Mouse (Mus musculus) myocyte (in vitro differentiated cells): ENCODE data around the gene Polr2l.

Experiments
- POLR2A ChIP-seq: IDR thresholded peaks from one replicate; pipeline ENCODE4 v1.6.1; 2011; ENCODE audit warnings: low read depth, mild to moderate bottlenecking, control low read depth, moderate library complexity; ENCODE audit not compliant: insufficient read length
- TCF12 ChIP-seq: IDR thresholded peaks from one replicate; pipeline ENCODE4 v1.6.1; 2011; ENCODE audit warnings: mild to moderate bottlenecking, control low read depth; ENCODE audit not compliant: poor library complexity, insufficient read depth, severe bottlenecking
- USF1 ChIP-seq: IDR thresholded peaks from one replicate; pipeline ENCODE4 v1.6.1; 2011; ENCODE audit warnings: low read depth, mild to moderate bottlenecking, control low read depth, moderate library complexity

- TF ChIP-seq POLR2A (no peak), TCF12 (no peak), USF1 (no peak)
Measured at GRCm38 (mm10) chr7:141506278-141506677, 31.3 kb upstream of the Polr2l start.
